Mouse (Mus musculus) CH12.LX (cell line): ENCODE measurements around the gene Rrp12. TPM values are rescaled to one million over a fixed set of nuclear protein-coding genes. Genes with fewer than 3 reads are reported as not detected.

ENCODE experiments used
- DNase-seq: peaks from one replicate; pipeline ENCODE4 v3.0.0-alpha.2; 2013; ENCODE audit errors: extremely low read depth
- H3K27ac ChIP-seq: 2 replicates; pipeline ENCODE4 v1.5.1; 2012; ENCODE audit warnings: low read depth, mild to moderate bottlenecking, control low read depth, moderate library complexity; ENCODE audit not compliant: insufficient read depth
- H3K27me3 ChIP-seq: replicated peaks from 2 replicates; pipeline ENCODE3; 2012; ENCODE audit warnings: inconsistent platforms
- H3K36me3 ChIP-seq, 2 experiments: replicated peaks in 1 of 2; 2 replicates each; pipeline versions ENCODE3 to v1.6.1; 2012; ENCODE audit warnings: inconsistent platforms in 1 of 2, low read length in 1 of 2, mild to moderate bottlenecking in 1 of 2, mixed read lengths in 1 of 2, moderate library complexity in 1 of 2; ENCODE audit not compliant: control insufficient read depth in 1 of 2, insufficient read depth in 1 of 2
- H3K4me1 ChIP-seq, 2 experiments: 2 replicates each; pipeline ENCODE4 v1.6.1; 2012; ENCODE audit warnings: inconsistent platforms in 1 of 2, moderate library complexity in 1 of 2; ENCODE audit not compliant: insufficient read depth in 2 of 2, control insufficient read depth in 1 of 2
- H3K4me2 ChIP-seq: 2 replicates; pipeline ENCODE4 v1.6.1; 2012; ENCODE audit warnings: low read depth, mild to moderate bottlenecking, control low read depth; ENCODE audit not compliant: poor library complexity, insufficient read depth, severe bottlenecking
- H3K4me3 ChIP-seq, 3 experiments: fragments of 150-350 bp in 1 of 3; sonication (generic) in 1 of 3; replicated peaks in 1 of 3; 2 replicates each; pipeline versions ENCODE3 to v1.5.1; 2011 to 2012; ENCODE audit warnings: low read depth in 2 of 3, low read length in 2 of 3, mild to moderate bottlenecking in 2 of 3, moderate library complexity in 2 of 3, control low read depth in 1 of 3, improper control_type of control experiment in 1 of 3, inconsistent platforms in 1 of 3, mixed read lengths in 1 of 3; ENCODE audit not compliant: poor library complexity in 1 of 3
- H3K79me2 ChIP-seq: replicated peaks from 2 replicates; pipeline ENCODE4 v1.6.1; 2012; ENCODE audit warnings: mild to moderate bottlenecking, moderate library complexity; ENCODE audit not compliant: control insufficient read depth, poor library complexity, insufficient read depth, severe bottlenecking; ENCODE audit errors: extremely low read depth
- H3K9ac ChIP-seq: 2 replicates; pipeline ENCODE4 v1.6.1; 2012; ENCODE audit warnings: low read depth, mild to moderate bottlenecking, control low read depth, moderate library complexity; ENCODE audit not compliant: insufficient read depth
- H3K9me3 ChIP-seq: replicated peaks from 2 replicates; pipeline ENCODE3; 2012; ENCODE audit warnings: low read length, inconsistent platforms, mixed read lengths
- BHLHE40 ChIP-seq: IDR thresholded peaks from 2 replicates; pipeline ENCODE4 v1.6.1; 2011; ENCODE audit warnings: mild to moderate bottlenecking, low read depth, low read length, improper control_type of control experiment
- CTCF ChIP-seq, 2 experiments: IDR thresholded peaks in 1 of 2; conservative IDR thresholded peaks in 1 of 2; 2 replicates each; pipeline ENCODE4 v1.5.1; 2011 to 2012; ENCODE audit warnings: low read depth in 2 of 2, low read length in 2 of 2, improper control_type of control experiment in 1 of 2, inconsistent platforms in 1 of 2, mild to moderate bottlenecking in 1 of 2, moderate library complexity in 1 of 2
- ELF1 ChIP-seq: IDR thresholded peaks from 2 replicates; pipeline ENCODE4 v1.6.1; 2014; ENCODE audit warnings: low read depth, mild to moderate bottlenecking, inconsistent platforms, low read length, improper control_type of control experiment
- EP300 ChIP-seq: IDR thresholded peaks from 2 replicates; pipeline ENCODE4 v1.6.1; 2011; ENCODE audit warnings: low read length, improper control_type of control experiment
- ETS1 ChIP-seq: conservative IDR thresholded peaks from 2 replicates; pipeline ENCODE4 v1.6.1; 2012; ENCODE audit warnings: low read depth, mild to moderate bottlenecking, inconsistent platforms, low read length, improper control_type of control experiment, moderate library complexity
- GABPA ChIP-seq: IDR thresholded peaks from 2 replicates; pipeline ENCODE4 v1.6.1; 2012; ENCODE audit warnings: low read depth, low read length, improper control_type of control experiment, inconsistent platforms; ENCODE audit not compliant: insufficient replicate concordance
- HCFC1 ChIP-seq: IDR thresholded peaks from 2 replicates; pipeline ENCODE4 v1.6.1; 2012; ENCODE audit warnings: low read depth, mild to moderate bottlenecking, inconsistent platforms, low read length, improper control_type of control experiment
- JUN ChIP-seq: IDR thresholded peaks from 2 replicates; pipeline ENCODE4 v1.6.1; 2011; ENCODE audit warnings: low read depth, mild to moderate bottlenecking, low read length, improper control_type of control experiment, moderate library complexity; ENCODE audit not compliant: insufficient read depth
- JUND ChIP-seq: conservative IDR thresholded peaks from 2 replicates; pipeline ENCODE4 v1.6.1; 2011; ENCODE audit warnings: low read depth, low read length, improper control_type of control experiment
- KAT2A ChIP-seq: IDR thresholded peaks from 2 replicates; pipeline ENCODE4 v1.6.1; 2012; ENCODE audit warnings: low read length, improper control_type of control experiment, inconsistent platforms; ENCODE audit not compliant: insufficient replicate concordance
- MAX ChIP-seq: IDR thresholded peaks from 2 replicates; pipeline ENCODE4 v1.6.1; 2011; ENCODE audit warnings: low read length, improper control_type of control experiment
- MAZ ChIP-seq: IDR thresholded peaks from 2 replicates; pipeline ENCODE4 v1.6.1; 2012; ENCODE audit warnings: low read depth, mild to moderate bottlenecking, inconsistent platforms, low read length, improper control_type of control experiment, moderate library complexity
- MEF2A ChIP-seq: IDR thresholded peaks from 2 replicates; pipeline ENCODE4 v1.6.1; 2014; ENCODE audit warnings: low read depth, mild to moderate bottlenecking, inconsistent platforms, low read length, improper control_type of control experiment, borderline replicate concordance
- MXI1 ChIP-seq: IDR thresholded peaks from 2 replicates; pipeline ENCODE4 v1.6.1; 2011; ENCODE audit warnings: mild to moderate bottlenecking, low read depth, low read length, improper control_type of control experiment
- MYC ChIP-seq: IDR thresholded peaks from 2 replicates; pipeline ENCODE4 v1.6.1; 2011; ENCODE audit warnings: low read depth, mild to moderate bottlenecking, improper control_type of control experiment, low read length
- NRF1 ChIP-seq: IDR thresholded peaks from 2 replicates; pipeline ENCODE4 v1.6.1; 2014; ENCODE audit warnings: low read depth, mild to moderate bottlenecking, inconsistent platforms, low read length, improper control_type of control experiment, moderate library complexity
- PAX5 ChIP-seq: IDR thresholded peaks from 2 replicates; pipeline ENCODE4 v1.6.1; 2012; ENCODE audit warnings: low read length, inconsistent platforms, mixed read lengths
- POLR2A ChIP-seq: IDR thresholded peaks from 2 replicates; pipeline ENCODE4 v1.6.1; 2011; ENCODE audit warnings: low read depth, mild to moderate bottlenecking, improper control_type of control experiment, low read length
- POLR2AphosphoS2 ChIP-seq: IDR thresholded peaks from 2 replicates; pipeline ENCODE4 v1.6.1; 2011; ENCODE audit warnings: low read depth, low read length, improper control_type of control experiment
- RAD21 ChIP-seq: IDR thresholded peaks from 2 replicates; pipeline ENCODE4 v1.6.1; 2011; ENCODE audit warnings: low read depth, mild to moderate bottlenecking, low read length, improper control_type of control experiment, moderate library complexity
- RCOR1 ChIP-seq: conservative IDR thresholded peaks from 2 replicates; pipeline ENCODE4 v1.6.1; 2012; ENCODE audit warnings: low read depth, mild to moderate bottlenecking, inconsistent platforms, low read length, improper control_type of control experiment
- SIN3A ChIP-seq: IDR thresholded peaks from 2 replicates; pipeline ENCODE4 v1.6.1; 2012; ENCODE audit warnings: low read length, improper control_type of control experiment, inconsistent platforms
- TBP ChIP-seq: conservative IDR thresholded peaks from 2 replicates; pipeline ENCODE4 v1.6.1; 2011; ENCODE audit warnings: low read depth, low read length, improper control_type of control experiment
- TCF12 ChIP-seq: IDR thresholded peaks from 2 replicates; pipeline ENCODE4 v1.6.1; 2014; ENCODE audit warnings: low read depth, mild to moderate bottlenecking, inconsistent platforms, low read length, improper control_type of control experiment
- UBTF ChIP-seq: IDR thresholded peaks from 2 replicates; pipeline ENCODE4 v1.6.1; 2012; ENCODE audit warnings: low read depth, mild to moderate bottlenecking, inconsistent platforms, low read length, improper control_type of control experiment, moderate library complexity
- USF2 ChIP-seq: conservative IDR thresholded peaks from 2 replicates; pipeline ENCODE4 v1.6.1; 2011; ENCODE audit warnings: low read depth, low read length, improper control_type of control experiment
- ZC3H11A ChIP-seq: IDR thresholded peaks from 2 replicates; pipeline ENCODE4 v1.6.1; 2012; ENCODE audit warnings: low read depth, mild to moderate bottlenecking, inconsistent platforms, low read length, improper control_type of control experiment
- ZKSCAN1 ChIP-seq: IDR thresholded peaks from 2 replicates; pipeline ENCODE4 v1.6.1; 2012; ENCODE audit warnings: low read depth, inconsistent platforms, low read length, improper control_type of control experiment, borderline replicate concordance
- ZMIZ1 ChIP-seq: IDR thresholded peaks from 2 replicates; pipeline ENCODE4 v1.6.1; 2012; ENCODE audit warnings: low read depth, mild to moderate bottlenecking, inconsistent platforms, low read length, improper control_type of control experiment
- ZNF384 ChIP-seq: IDR thresholded peaks from 2 replicates; pipeline ENCODE4 v1.6.1; 2012; ENCODE audit warnings: low read depth, low read length, improper control_type of control experiment, inconsistent platforms
- dilution Hi-C: fragments of 300-500 bp; cut with MboI; formaldehyde crosslinking; loops from 2 replicates; pipeline ENCODE4 v1.14.3; 2020; ENCODE audit warnings: low sequenced_read_pairs; ENCODE audit not compliant: extremely low pct_unique_long_range_greater_than_20kb, extremely low pct_ligation_motif_present
- in situ Hi-C: fragments of 300-500 bp; cut with MboI; formaldehyde crosslinking; loops from 3 replicates; pipeline ENCODE4 v1.14.3; 2019; ENCODE audit warnings: low sequenced_read_pairs, low pct_ligation_motif_present, low pct_unique_long_range_greater_than_20kb, mixed read lengths
- polyA plus RNA-seq: library from polyadenylated mRNA; unstranded; fragments of >175 nt; gene quantifications from 2 replicates; pipeline ENCODE4 v1.2.1, GENCODE M21; 2012; ENCODE audit warnings: low read depth; ENCODE audit not compliant: insufficient read length
- total RNA-seq, 2 experiments: library from RNA; depleted of rRNA; stranded (reverse); fragments of 300-350 nt in 1 of 2; fragments of >200 nt in 1 of 2; gene quantifications; 2 replicates each; pipeline ENCODE4 v1.2.3; 2012 to 2014

Gene Rrp12
- total and polyA plus RNA-seq, 3 experiments: 20.1 to 64.3 (median 42.5) TPM

DNA sequence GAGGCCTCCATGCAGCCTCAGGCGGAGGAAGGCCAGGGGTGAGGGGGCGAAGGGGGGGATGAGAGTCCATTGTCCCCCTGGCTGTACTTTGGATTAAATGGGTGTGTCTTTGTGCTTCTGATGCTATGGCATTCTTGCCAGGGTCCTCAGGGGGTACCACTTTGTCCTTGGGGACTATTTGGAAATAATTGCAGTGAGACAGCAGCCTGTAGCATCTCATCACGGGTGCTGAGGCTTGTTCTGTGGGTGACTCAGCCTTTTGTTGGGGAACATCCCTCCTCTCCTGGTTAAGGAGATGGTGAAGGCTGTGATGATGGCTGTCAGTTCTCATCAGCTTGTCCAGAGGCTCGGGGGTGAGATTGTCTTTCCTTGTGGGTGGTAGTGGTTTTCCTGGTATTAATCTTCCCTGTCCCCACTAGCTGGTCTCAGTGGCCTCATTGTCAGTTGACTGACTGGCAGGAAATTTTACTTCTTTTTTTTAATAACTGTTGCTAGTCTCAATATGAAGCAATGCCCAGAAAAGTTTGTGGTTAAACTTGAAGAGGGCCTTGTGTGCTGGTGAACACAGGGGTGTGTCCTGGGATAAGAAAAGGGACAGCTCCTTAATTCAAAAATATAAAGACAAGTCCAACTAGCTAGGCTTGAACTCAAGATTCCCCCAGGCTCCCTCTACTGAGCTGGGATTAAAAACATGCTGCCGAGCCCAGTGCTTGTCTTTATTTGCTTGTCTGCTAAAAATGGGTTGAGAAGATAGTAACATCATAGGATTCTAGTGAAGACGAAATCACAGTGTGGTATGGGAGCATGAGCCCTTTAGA, 18.0 kb upstream of the Rrp12 start:
- in situ Hi-C loops: no loop called here
- H3K36me3 ChIP-seq: peaks cover 31 to 43% of the 10 kb centered on the region in 2 experiments

GRCm38 (mm10) chr19:41912121-41913080, 16.4 kb upstream of the Rrp12 start:
- peaks cover 6 to 20% of the 10 kb centered on the region in 2 experiments; a peak in 2 of 4 replicates for H3K4me1 ChIP-seq
- DNase-seq: no peak

More for the DNA sequence above, 18.0 kb upstream of the Rrp12 start:
- H3K79me2 ChIP-seq: peaks cover 42% of the 10 kb centered on the region
- no peaks in the 10 kb centered on the region for H3K27me3 ChIP-seq
- peak overlapping the region; percentile 19; the same call in 1 of the 2 replicates for H3K27ac ChIP-seq
- peak overlapping the region; percentile 80 for H3K9ac ChIP-seq
- H3K4me1 ChIP-seq: peaks cover 6 to 20% of the 10 kb centered on the region in 2 experiments; a peak in 2 of 4 replicates
- H3K4me3 ChIP-seq: peak overlapping the region; percentile 78 to 99 (median 96)
- no peak for DNase-seq
- TF ChIP-seq MXI1 (no peak; the same call in 1 of the 2 replicates), ETS1 (no peak), TCF12 (no peak), NRF1 (no peak), ELF1 (no peak), POLR2AphosphoS2 (no peak), ZMIZ1 (peak; percentile 47; the same call in 1 of the 2 replicates), ZNF384 (no peak), JUN (no peak), MAZ (no peak), SIN3A (peak; percentile 44), RCOR1 (no peak), MYC (no peak), RAD21 (no peak), HCFC1 (no peak), USF2 (no peak), EP300 (no peak), TBP (no peak)
- dilution Hi-C loops: no loop called here
- H3K4me2 ChIP-seq: peak overlapping the region; percentile 98
- no peaks in the 10 kb centered on the region for H3K9me3 ChIP-seq

More at GRCm38 (mm10) chr19:41912121-41913080, 16.4 kb upstream of the Rrp12 start:
- peak; percentile 53 for TF ChIP-seq MXI1
- TF ChIP-seq BHLHE40: no peak
- TF ChIP-seq KAT2A: no peak
- TF ChIP-seq RAD21: no peak
- TF ChIP-seq PAX5: no peak
- TF ChIP-seq ZC3H11A: no peak
- peak; percentile 20; the same call in 1 of the 2 replicates for TF ChIP-seq MYC
- no peak for TF ChIP-seq UBTF
- no peak for TF ChIP-seq ZKSCAN1
- no peak for TF ChIP-seq EP300
- no peak for TF ChIP-seq JUND
- no peak for TF ChIP-seq POLR2A
- TF ChIP-seq GABPA: no peak
- TF ChIP-seq MAX: no peak; the same call in 1 of the 2 replicates
- TF ChIP-seq POLR2AphosphoS2: no peak
- TF ChIP-seq ZMIZ1: no peak
- peak; percentile 1; the same call in 1 of the 2 replicates for TF ChIP-seq TCF12
- no peak for TF ChIP-seq CTCF (conservative IDR thresholded peaks at IDR 0.05 in 1 of 2, IDR thresholded peaks at IDR 0.05 in 1 of 2; ENCODE audit: low read depth in 2 of 2, low read length in 2 of 2)
- no peak for TF ChIP-seq NRF1
- TF ChIP-seq MEF2A: no peak
- peak; percentile 15; the same call in 1 of the 2 replicates for TF ChIP-seq SIN3A
- peak overlapping the region; percentile 80 for H3K9ac ChIP-seq
- peaks cover 23 to 36% of the 10 kb centered on the region in 2 experiments for H3K36me3 ChIP-seq
- H3K79me2 ChIP-seq: peaks cover 42% of the 10 kb centered on the region
- in situ Hi-C loops (no loop called here), dilution Hi-C loops (no loop called here)
- H3K27me3 ChIP-seq: no peaks in the 10 kb centered on the region
- peak overlapping the region; percentile 98 for H3K4me2 ChIP-seq
- H3K9me3 ChIP-seq: no peaks in the 10 kb centered on the region
- H3K4me3 ChIP-seq: peak overlapping the region; percentile 78 to 99 (median 96)
- H3K27ac ChIP-seq: peak overlapping the region; percentile 53
